Mouse (Mus musculus) adrenal gland, adult 10 weeks (tissue): ENCODE measurements around the gene Tcta. TPM values are rescaled to one million over a fixed set of nuclear protein-coding genes. Genes with fewer than 3 reads are reported as not detected.

ENCODE experiments used
- polyA plus RNA-seq: library from polyadenylated mRNA; stranded (reverse); fragments of 350-450 nt; fragmentation: Illumina TruSeq; extraction: RNeasy Lipid Tissue Mini Kit (QIAGEN cat#74804); gene quantifications from one replicate; pipeline ENCODE4 v1.2.3, GENCODE M21; 2014; ENCODE audit warnings: low read depth, low replicate concordance

Gene Tcta
- polyA plus RNA-seq, result 17.1 TPM

DNA sequence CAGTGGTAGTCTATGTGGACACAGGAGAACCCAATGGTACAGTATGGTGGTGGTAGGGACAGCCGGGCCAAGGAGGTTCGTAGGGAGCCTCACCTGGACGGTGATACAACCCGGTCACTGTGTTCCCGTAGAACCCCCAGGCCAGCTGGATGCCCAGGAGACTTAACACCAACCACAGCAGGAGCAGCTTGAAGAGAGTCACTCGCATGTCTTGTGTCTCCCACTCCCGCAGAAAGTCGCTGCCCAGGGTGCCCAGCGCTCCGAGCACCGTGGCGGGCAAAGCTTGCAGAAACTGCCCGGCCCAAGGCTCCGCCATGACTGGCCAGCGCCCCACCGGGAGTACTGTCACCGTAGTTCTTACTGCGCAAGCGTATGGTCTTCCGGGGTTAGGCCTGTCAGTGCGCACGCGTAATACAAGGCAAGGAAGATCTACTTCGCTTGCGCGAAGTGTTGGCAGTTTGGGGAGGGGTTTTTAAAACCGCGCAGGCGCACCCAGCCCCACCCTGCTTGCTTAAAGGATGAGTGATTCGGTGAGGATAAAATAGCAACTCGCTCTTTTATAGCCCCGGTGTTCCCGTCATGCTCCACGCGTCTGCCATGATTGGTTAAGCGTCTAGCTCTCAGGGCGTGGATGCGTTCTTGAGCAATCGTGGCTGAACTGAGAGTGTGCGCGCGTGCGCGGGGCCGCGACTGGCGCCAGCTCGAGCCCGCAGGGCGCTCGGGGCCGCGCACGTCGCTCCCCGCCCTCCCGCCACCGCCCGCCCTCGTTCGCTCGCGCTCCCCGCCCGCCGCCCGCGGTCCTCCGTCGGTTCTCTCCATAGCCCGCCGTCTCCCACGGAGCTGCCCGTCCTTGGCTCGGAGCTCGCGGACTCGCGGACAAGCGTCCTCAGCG, at the start of gene Tcta, which contains the start of gene Rhoa:
Gene Tcta (minus strand): TSS at position 532 of the 892 bp plus-strand sequence.
Gene Rhoa (plus strand): TSS at position 501 of the 892 bp plus-strand sequence.

DNA sequence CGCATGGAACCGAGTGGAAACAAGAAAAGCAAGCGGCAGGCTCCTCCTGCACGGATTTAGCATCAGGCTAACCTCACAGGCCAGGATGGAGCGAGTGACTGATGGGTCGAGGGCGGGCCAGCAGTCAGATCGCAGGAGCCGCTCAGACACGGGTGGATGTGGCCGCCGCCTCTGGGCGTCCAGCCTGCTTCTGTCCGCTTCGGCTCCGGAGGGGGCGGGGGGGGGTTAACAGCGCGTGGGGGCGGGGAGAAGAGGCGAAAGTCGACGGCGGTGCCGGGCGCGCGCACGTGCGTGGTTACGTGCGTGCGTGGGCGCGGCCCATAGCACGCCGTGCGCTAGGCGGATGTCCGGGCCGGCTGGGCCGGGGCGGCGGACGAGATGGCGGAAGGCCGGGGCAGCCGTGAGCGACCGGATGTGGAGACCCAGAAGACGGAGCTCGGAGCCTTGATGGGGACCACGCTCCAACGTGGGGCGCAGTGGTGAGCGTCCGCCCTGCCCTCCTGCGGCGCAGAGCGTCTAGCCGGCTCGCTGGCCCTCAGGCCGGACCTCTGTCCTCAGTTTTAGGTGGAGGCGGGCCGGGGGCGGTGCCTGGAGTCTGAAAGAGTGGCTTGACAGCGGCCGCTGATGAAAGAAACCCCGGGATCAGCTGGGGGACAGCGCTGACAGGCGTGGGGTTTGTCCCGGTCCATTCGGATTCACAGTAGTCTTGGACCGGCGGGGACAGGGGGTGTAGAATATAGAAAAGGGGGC, 41.8 kb upstream of the Tcta start, which contains the start of gene Usp4:
Gene Usp4 (plus strand): TSS at position 314 of the 750 bp plus-strand sequence.

GRCm38 (mm10) chr9:108338886-108339781, 33.2 kb upstream of the Tcta start, which contains the start of gene Gpx1:
Gene Gpx1, plus strand, starts transcription at chr9:108338903.

GRCm38 (mm10) chr9:108296453-108297355, 9.3 kb downstream of the Tcta start, which contains the start of gene Amt:
Gene Amt, plus strand, starts transcription at chr9:108296853.

GRCm38 (mm10) chr9:108290016-108290750, 15.8 kb downstream of the Tcta start, which contains the start of gene Nicn1:
Gene Nicn1, plus strand, starts transcription at chr9:108290429.

DNA sequence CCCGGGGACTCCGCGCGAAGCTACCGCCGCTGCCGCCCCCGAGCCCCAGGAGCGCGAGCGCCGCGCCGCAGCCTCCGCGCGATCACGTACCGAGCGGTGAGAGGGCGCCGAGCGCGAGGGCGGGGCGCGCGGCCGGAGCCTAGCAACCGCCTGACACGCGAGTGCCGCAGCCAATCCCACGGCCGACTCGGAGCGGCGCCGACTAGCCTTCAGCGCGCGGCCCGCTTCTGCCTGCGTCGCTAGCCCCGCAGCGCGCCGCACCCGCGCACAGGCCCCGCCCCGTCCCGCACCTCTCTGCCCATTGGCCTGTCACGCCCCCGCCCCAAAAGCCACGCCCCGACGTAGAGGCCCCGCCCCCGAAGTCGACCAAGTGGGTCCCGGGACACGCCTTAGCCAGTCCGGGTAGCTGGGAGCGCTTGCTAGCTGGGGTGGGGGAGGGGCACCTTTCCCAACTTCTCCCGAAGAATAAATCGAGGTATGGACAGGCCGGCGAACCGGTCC, 42.2 kb downstream of the Tcta start, which contains the start of gene Dag1:
Gene Dag1 (minus strand): TSS at position 269 of the 501 bp plus-strand sequence.

Other genes starting within 250 kb of the Tcta start
- gene Mst1, start 225.7 kb downstream of the Tcta start, polyA plus RNA-seq, result not detected
- gene Rnf123, start 222.8 kb downstream of the Tcta start, polyA plus RNA-seq, result 0.99 TPM
- gene Apeh, start 211.6 kb downstream of the Tcta start, polyA plus RNA-seq, result 40.2 TPM
- gene Bsn, start 115.8 kb downstream of the Tcta start, polyA plus RNA-seq, result 0.35 TPM
- gene Dag1, start 42.2 kb downstream of the Tcta start, polyA plus RNA-seq, result 56.8 TPM
- 27.2 TPM for gene Nicn1, start 15.7 kb downstream of the Tcta start, polyA plus RNA-seq
- gene Amt, start 9.3 kb downstream of the Tcta start, polyA plus RNA-seq, result 0.82 TPM
- 620 TPM for gene Rhoa, start within 50 bp of the Tcta start, polyA plus RNA-seq
- 21.4 TPM for gene Gpx1, start 32.7 kb upstream of the Tcta start, polyA plus RNA-seq
- gene Usp4, start 41.7 kb upstream of the Tcta start, polyA plus RNA-seq, result 66.7 TPM
- 1.2 TPM for gene 1700102P08Rik, start 86.6 kb upstream of the Tcta start, polyA plus RNA-seq
- gene Ccdc36, start 122.3 kb upstream of the Tcta start, polyA plus RNA-seq, result not detected
- gene BC048562, start 130.3 kb upstream of the Tcta start, polyA plus RNA-seq, result not detected
- 6.2 TPM for gene Ccdc71, start 154.4 kb upstream of the Tcta start, polyA plus RNA-seq
- 1.5 TPM for gene Klhdc8b, start 155.4 kb upstream of the Tcta start, polyA plus RNA-seq
- gene Lamb2, start 173.6 kb upstream of the Tcta start, polyA plus RNA-seq, result 6.8 TPM
- gene Usp19, start 184.4 kb upstream of the Tcta start, polyA plus RNA-seq, result 18.4 TPM
- gene Qars, start 201.5 kb upstream of the Tcta start, polyA plus RNA-seq, result 95.6 TPM
- 57.8 TPM for gene Qrich1, start 210.6 kb upstream of the Tcta start, polyA plus RNA-seq